Mouse (Mus musculus) heart, adult 2 months (tissue): ENCODE measurements at regions not wholly inside any gene's neighbourhood (a gene's known extent, or its start where the extent isn't known, plus 50 kb on each side); places are given as distances from the start of the nearest gene placed in this dataset.

ENCODE experiments used
- CTCF ChIP-seq: fragments of 200-600 bp; IDR thresholded peaks from 2 replicates; pipeline ENCODE4 v1.8.1; 2022; ENCODE audit warnings: antibody characterized with exemption, mild to moderate bottlenecking, moderate library complexity
- POLR2A ChIP-seq: fragments of 200-500 bp; IDR thresholded peaks from 2 replicates; pipeline ENCODE4 v1.6.1; 2011; ENCODE audit warnings: mild to moderate bottlenecking, low read depth, low read length, control low read depth; ENCODE audit not compliant: insufficient read depth

DNA sequence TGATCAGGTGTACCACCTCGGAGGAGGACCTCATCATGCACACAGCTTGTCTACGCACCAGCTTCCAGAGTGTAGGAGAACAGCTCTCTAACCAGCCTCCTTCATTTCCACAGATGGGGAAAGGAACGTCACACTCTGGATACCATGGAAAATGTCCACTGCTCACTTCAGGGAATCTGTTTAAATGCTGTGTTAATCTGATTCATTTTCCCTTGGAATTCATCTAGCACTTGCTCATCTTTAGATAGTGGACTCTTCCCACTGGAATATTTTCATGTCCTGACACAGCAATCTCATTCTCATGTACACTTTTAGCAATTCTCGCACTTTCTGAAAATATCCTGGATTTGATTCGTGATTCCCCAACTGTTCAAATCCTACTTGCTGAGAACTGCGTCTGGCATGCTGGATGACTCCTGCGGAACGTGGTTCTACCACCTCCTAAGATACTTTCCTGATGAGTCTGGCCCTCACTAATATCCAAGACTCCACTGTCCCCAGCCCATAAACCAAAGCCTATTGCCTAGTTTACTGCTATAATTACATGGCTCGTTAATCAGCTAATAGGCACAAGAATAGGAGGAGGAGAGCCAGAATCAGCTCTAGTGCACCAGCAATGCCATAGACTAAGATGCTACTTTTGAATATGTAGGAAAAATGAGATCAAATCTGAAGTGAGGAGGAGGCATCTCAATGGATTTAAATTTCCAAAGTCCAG lies 56.0 kb upstream of the Bdnf start:
- TF ChIP-seq CTCF (no peak), POLR2A (no peak)
